Mouse (Mus musculus): ENCODE measurements around the gene Lipe. TPM values are rescaled to one million over a fixed set of nuclear protein-coding genes. Genes with fewer than 3 reads are reported as not detected.

Gene Lipe
- total and polyA plus RNA-seq, 2 experiments from 2014 or later: 7.8 to 18.7 TPM

DNA sequence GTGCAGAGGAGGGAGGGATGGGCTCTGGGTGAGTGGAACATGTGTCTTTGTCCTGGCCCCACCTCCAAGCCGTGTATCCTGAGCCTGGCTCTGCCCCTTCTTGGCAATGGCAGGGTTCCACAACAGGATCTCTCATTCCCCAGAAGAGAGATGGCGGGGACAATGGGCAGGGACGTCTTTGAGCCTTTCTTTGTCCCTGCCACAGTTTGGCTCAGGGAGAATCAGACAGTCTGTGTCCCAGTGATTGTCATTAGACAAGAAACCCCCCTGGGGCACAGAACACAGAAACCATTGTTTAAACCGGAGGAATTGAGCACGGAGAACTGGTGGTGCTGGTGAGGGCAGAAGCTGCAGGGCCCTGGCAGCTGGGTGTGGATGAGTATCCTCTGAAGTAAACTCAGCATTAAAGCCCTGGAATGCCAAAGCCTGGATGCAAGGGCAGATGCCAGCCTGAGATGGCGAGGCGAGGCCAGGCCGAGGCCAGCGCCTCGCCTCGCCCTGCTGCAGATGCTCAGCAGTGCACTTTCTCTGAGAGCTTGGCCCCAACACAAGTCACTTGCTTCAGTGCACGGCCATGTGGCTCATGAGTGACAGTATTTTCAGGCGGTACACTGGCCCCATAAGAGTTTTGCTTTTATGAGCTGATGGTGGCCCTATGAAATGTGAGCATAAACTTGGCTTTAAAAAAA, 32.4 kb downstream of the Lipe start:
- WGBS: 21% methylated on average over 13 of the region's 13 CpGs
- Histone ChIP-seq H3K36me3 (ENCODE audit: insufficient read depth, low read length) (peaks cover 22% of the 10 kb centered on the region), H3K9ac (replicated peaks; ENCODE audit: low read length) (peak overlapping the region; percentile 28; the same call in 1 of the 2 replicates), H3K4me1 (ENCODE audit: insufficient read depth, low read length) (peaks cover 16% of the 10 kb centered on the region; the same call in 1 of the 2 replicates), H3K9me3 (ENCODE audit: low read length) (no peaks in the 10 kb centered on the region), H3K4me2 (ENCODE audit: low read depth, low read length) (0 out of 2 replicates have a peak overlapping the region, but pooled peaks have one; percentile 1), H3K4me3 (ENCODE audit: low read length) (no peak overlapping the region), H3K27me3 (ENCODE audit: insufficient read depth, low read length) (0 out of 2 replicates have a peak, but pooled peaks cover 3% of the 10 kb centered on the region), H3K27ac (peak overlapping the region; percentile 60)
- DNase-seq (ENCODE audit: low spot score) (peak; percentile 63), ATAC-seq (peak; percentile 61)
- TF ChIP-seq CTCF (IDR thresholded peaks at IDR 0.05; ENCODE audit: low read depth): no peak

DNA sequence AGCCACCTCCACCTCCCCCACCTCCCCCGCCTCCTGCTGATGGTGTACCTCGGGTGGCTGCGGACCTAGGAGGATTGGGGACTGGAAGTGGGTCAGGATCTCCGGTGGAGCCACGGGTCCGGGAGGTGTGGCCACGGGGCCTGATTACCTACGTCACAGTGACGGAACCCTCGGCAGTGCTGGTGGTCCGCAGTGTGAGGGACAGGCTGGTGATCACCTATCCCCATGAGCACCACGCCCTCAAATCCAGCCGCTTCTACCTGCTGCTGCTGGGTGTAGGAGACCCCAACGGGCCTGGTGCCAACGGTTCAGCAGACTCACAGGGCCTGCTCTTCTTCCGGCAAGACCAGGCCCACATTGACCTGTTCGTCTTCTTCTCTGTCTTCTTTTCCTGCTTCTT, 34.9 kb downstream of the Lipe start:
- Histone ChIP-seq H3K36me3 (ENCODE audit: insufficient read depth, low read length) (peaks cover 33% of the 10 kb centered on the region), H3K9me3 (ENCODE audit: low read length) (no peaks in the 10 kb centered on the region), H3K4me1 (ENCODE audit: insufficient read depth, low read length) (peaks cover 16% of the 10 kb centered on the region; the same call in 1 of the 2 replicates), H3K27ac (no peak overlapping the region), H3K27me3 (ENCODE audit: insufficient read depth, low read length) (0 out of 2 replicates have a peak, but pooled peaks cover 3% of the 10 kb centered on the region), H3K4me2 (ENCODE audit: low read depth, low read length) (no peak overlapping the region), H3K9ac (replicated peaks; ENCODE audit: low read length) (no peak overlapping the region), H3K4me3 (ENCODE audit: low read length) (no peak overlapping the region)
- no peak for ATAC-seq
- no peak for DNase-seq (ENCODE audit: low spot score)
- no peak for TF ChIP-seq CTCF (IDR thresholded peaks at IDR 0.05; ENCODE audit: low read depth)
- 94% methylated on average over 17 of the region's 17 CpGs for WGBS

DNA sequence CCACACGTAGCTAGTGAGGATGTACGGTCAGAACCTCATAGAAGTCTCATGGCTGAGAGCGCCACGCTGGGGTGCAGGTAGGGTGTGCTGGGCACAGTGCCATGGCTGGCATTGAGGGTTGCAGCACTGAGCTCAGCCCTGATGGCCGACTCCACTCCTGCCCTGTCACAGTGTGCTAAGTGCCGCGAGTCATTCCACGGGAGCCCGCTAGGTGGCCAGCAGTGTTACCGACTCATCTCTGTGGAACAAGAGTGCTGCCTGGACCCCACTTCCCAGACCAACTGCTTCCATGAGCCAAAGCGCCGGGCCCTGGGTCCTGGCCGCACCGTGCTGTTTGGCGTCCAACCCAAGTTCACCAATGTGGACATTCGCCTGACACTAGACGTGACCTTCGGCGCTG, 35.4 kb downstream of the Lipe start:
- peak; percentile 47 for TF ChIP-seq CTCF (IDR thresholded peaks at IDR 0.05; ENCODE audit: low read depth)
- ATAC-seq (no peak), DNase-seq (ENCODE audit: low spot score) (peak; percentile 10)
- H3K9ac ChIP-seq (replicated peaks; ENCODE audit: low read length): no peak overlapping the region
- peaks cover 33% of the 10 kb centered on the region for H3K36me3 ChIP-seq (ENCODE audit: insufficient read depth, low read length)
- H3K27me3 ChIP-seq (ENCODE audit: insufficient read depth, low read length): 0 out of 2 replicates have a peak, but pooled peaks cover 3% of the 10 kb centered on the region
- WGBS: 83% methylated on average over 19 of the region's 19 CpGs
- H3K4me2 ChIP-seq (ENCODE audit: low read depth, low read length): no peak overlapping the region
- peaks cover 16% of the 10 kb centered on the region; the same call in 1 of the 2 replicates for H3K4me1 ChIP-seq (ENCODE audit: insufficient read depth, low read length)
- H3K27ac ChIP-seq: no peak overlapping the region
- no peak overlapping the region for H3K4me3 ChIP-seq (ENCODE audit: low read length)
- no peaks in the 10 kb centered on the region for H3K9me3 ChIP-seq (ENCODE audit: low read length)

GRCm38 (mm10) chr7:25358721-25359206, 39.7 kb downstream of the Lipe start:
- Histone ChIP-seq H3K9me3 (ENCODE audit: low read length) (no peaks in the 10 kb centered on the region), H3K4me3 (ENCODE audit: low read length) (no peak overlapping the region), H3K4me1 (ENCODE audit: insufficient read depth, low read length) (no peaks in the 10 kb centered on the region), H3K27ac (peak overlapping the region; percentile 51; the same call in 1 of the 2 replicates), H3K4me2 (ENCODE audit: low read depth, low read length) (peak overlapping the region; percentile 21), H3K36me3 (ENCODE audit: insufficient read depth, low read length) (peaks cover 35% of the 10 kb centered on the region), H3K9ac (replicated peaks; ENCODE audit: low read length) (0 out of 2 replicates have a peak overlapping the region, but pooled peaks have one; percentile 24), H3K27me3 (ENCODE audit: insufficient read depth, low read length) (no peaks in the 10 kb centered on the region)
- DNase-seq (ENCODE audit: low spot score) (peak; percentile 70), ATAC-seq (peak; percentile 89)
- peak; percentile 54 for TF ChIP-seq CTCF (IDR thresholded peaks at IDR 0.05; ENCODE audit: low read depth)
- 30% methylated on average over 19 of the region's 19 CpGs for WGBS

DNA sequence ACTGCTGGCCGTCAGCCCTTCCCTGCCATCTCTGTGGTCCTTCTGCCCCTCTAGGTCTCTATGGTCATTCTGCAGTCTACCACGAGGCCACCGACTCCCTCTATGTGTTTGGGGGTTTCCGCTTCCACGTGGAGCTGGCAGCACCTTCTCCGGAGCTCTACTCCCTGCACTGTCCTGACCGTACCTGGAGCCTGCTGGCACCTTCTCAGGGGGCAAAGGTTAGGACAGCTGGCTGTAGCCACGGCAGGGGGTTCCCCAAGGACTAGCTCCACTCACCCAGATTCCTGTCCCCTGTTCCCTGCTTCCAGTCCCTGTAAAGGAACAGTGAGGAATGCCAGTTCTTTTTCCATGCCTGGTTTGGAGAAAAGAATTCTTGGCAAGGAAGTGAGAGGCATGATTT, 49.6 kb downstream of the Lipe start:
- Histone ChIP-seq H3K27ac (no peak overlapping the region), H3K27me3 (ENCODE audit: insufficient read depth, low read length) (no peaks in the 10 kb centered on the region), H3K9me3 (ENCODE audit: low read length) (0 out of 2 replicates have a peak, but pooled peaks cover 2% of the 10 kb centered on the region), H3K4me3 (ENCODE audit: low read length) (no peak overlapping the region), H3K36me3 (ENCODE audit: insufficient read depth, low read length) (peaks cover 56% of the 10 kb centered on the region), H3K9ac (replicated peaks; ENCODE audit: low read length) (no peak overlapping the region), H3K4me1 (ENCODE audit: insufficient read depth, low read length) (no peaks in the 10 kb centered on the region), H3K4me2 (ENCODE audit: low read depth, low read length) (no peak overlapping the region)
- ATAC-seq: no peak
- TF ChIP-seq CTCF (IDR thresholded peaks at IDR 0.05; ENCODE audit: low read depth): no peak
- 84% methylated on average over 8 of the region's 8 CpGs for WGBS
- DNase-seq (ENCODE audit: low spot score): no peak

DNA sequence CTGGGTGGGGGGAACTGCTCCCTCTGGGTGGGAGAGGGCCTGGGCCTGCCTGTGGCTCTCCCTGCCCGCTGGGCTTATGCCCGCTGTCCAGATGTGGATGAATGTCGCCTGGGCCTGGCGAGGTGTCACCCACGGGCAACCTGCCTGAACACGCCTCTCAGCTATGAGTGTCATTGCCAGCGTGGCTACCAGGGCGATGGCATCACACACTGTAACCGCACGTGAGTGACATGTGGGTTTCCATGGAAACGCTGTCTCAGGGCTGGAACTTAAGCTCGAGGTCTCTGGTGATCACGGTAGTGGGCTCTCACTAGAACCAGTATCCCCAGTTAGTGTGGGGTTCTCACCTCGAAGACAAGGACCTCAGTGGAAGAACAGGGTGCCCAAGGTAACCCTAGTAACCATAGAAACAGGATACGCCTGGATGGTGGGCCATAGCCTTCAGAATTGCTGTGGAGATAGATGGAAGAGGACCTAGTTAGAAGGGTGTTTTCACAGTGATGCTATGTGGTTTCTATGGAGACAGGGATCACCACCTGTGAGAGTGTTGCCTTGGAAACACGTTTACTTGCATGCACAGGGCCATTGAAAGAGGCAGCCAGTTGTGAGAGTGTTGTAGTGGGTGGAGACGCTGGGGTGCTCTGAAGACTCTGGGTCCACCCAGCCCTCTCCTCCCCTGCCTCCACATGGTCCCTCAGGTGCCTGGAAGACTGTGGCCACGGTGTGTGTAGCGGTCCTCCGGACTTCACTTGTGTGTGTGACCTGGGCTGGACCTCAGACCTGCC, 57.3 kb downstream of the Lipe start:
- H3K9ac ChIP-seq (replicated peaks; ENCODE audit: low read length): no peak overlapping the region
- no peaks in the 10 kb centered on the region for H3K9me3 ChIP-seq (ENCODE audit: low read length)
- no peak overlapping the region; the same call in 1 of the 2 replicates for H3K27ac ChIP-seq
- ATAC-seq (peak; percentile 71), DNase-seq (ENCODE audit: low spot score) (peak; percentile 47)
- no peak for TF ChIP-seq CTCF (IDR thresholded peaks at IDR 0.05; ENCODE audit: low read depth)
- H3K36me3 ChIP-seq (ENCODE audit: insufficient read depth, low read length): peaks cover 37% of the 10 kb centered on the region
- H3K4me1 ChIP-seq (ENCODE audit: insufficient read depth, low read length): no peaks in the 10 kb centered on the region
- H3K27me3 ChIP-seq (ENCODE audit: insufficient read depth, low read length): no peaks in the 10 kb centered on the region
- 60% methylated on average over 20 of the region's 20 CpGs for whole genome bisulfite sequencing
- H3K4me2 ChIP-seq (ENCODE audit: low read depth, low read length): no peak overlapping the region
- H3K4me3 ChIP-seq (ENCODE audit: low read length): no peak overlapping the region
